ENCODE assay signal across 15 mouse cellular contexts in the genomic region with DNA sequence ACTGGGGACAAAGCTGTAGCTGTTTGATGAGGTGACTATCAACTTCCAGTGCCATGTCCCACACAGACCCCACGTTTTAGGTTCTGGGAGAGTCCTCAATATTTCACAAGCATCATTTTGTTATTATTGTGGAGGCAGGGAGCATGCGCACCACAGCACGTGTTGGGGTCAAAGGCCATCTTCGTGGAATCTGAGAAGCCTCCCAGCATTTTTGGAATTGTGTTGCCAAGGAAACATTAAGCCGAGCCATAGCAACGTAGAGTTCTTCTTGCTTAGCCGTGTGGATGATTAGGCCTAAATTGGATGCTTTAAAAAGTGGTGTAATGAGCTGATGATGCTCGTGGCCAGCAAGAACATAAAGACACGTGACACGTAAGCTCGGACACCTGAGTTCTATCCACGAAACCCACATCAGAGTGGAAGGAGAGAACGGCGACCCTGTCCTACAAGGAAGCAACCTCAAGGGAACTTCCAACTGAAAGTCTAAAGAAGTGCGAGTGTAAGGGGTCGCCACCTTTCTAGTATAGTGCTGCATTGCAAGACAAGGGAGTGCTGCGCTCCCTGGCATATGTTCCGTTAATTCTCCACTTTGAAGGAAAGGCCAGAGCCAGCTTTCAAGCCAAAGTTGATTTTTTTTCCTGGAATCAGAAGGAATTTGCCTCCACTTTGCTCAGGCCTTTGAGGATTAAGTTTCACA. TPM values are rescaled to one million over a fixed set of nuclear protein-coding genes. Genes with fewer than 3 reads are reported as not detected.
DNase-seq lines count a peak whose midpoint lies in the region; ATAC-seq and TF ChIP-seq lines count a peak whose summit lies in the region.
"Had no signal": no experiment of that assay in that cellular context is flagged by ENCODE, and none has a peak within 500 bp of the region (broad histone marks: within the 10 kb centered on the region; RNA-seq: fewer than 3 reads in every experiment).

No protein-coding gene starts in this region.

- peaks cover 10% of the 10 kb centered on the region; the same call in 1 of the 2 replicates for H3K4me1 ChIP-seq in hindbrain, embryonic 10.5 days (replicated peaks)
- no peaks in the 10 kb centered on the region for H3K4me1 ChIP-seq in hindbrain, embryonic 14.5 days (replicated peaks; ENCODE audit: control insufficient read depth, insufficient read depth, low read length)
- no peaks in the 10 kb centered on the region; the same call in none of the 2 replicates for H3K4me1 ChIP-seq in testis, adult 2 months (ENCODE audit: control insufficient read depth, insufficient read depth, low read length)
- no peaks in the 10 kb centered on the region; the same call in 1 of the 2 replicates for H3K4me1 ChIP-seq in forebrain, embryonic 16.5 days (replicated peaks; ENCODE audit: control insufficient read depth, insufficient read depth, low read length)
- H3K4me1 ChIP-seq: embryonic facial prominence, embryonic 15.5 days; intestine, embryonic 15.5 days; stomach, embryonic 15.5 days had no signal

- no peak overlapping the region for H3K9ac ChIP-seq in hindbrain, embryonic 14.5 days
- H3K9ac ChIP-seq in forebrain, embryonic 16.5 days (replicated peaks; ENCODE audit: low read depth, low read length), result no peak overlapping the region
- H3K9ac ChIP-seq: embryonic facial prominence, embryonic 15.5 days; intestine, embryonic 15.5 days; liver, embryonic 14.5 days; stomach, embryonic 15.5 days had no signal

- no peaks in the 10 kb centered on the region for H3K36me3 ChIP-seq in hindbrain, embryonic 10.5 days
- no peaks in the 10 kb centered on the region for H3K36me3 ChIP-seq in hindbrain, embryonic 14.5 days (replicated peaks; ENCODE audit: control insufficient read depth, insufficient read depth)
- H3K36me3 ChIP-seq in testis, adult 2 months (ENCODE audit: control insufficient read depth, insufficient read depth, low read length), result no peaks in the 10 kb centered on the region
- H3K36me3 ChIP-seq in forebrain, embryonic 16.5 days (ENCODE audit: control insufficient read depth, insufficient read depth), result no peaks in the 10 kb centered on the region
- H3K36me3 ChIP-seq: embryonic facial prominence, embryonic 15.5 days; intestine, embryonic 15.5 days; stomach, embryonic 15.5 days had no signal

- H3K27ac ChIP-seq in hindbrain, embryonic 10.5 days, result no peak overlapping the region
- H3K27ac ChIP-seq in hindbrain, embryonic 14.5 days, result no peak overlapping the region
- H3K27ac ChIP-seq in testis, adult 2 months (ENCODE audit: control insufficient read depth, insufficient read depth, low read depth, low read length), result no peak overlapping the region
- H3K27ac ChIP-seq in forebrain, embryonic 16.5 days (ENCODE audit: low read length), result no peak overlapping the region
- H3K27ac ChIP-seq: embryonic facial prominence, embryonic 15.5 days; heart, adult 2 months; intestine, embryonic 15.5 days; liver, embryonic 14.5 days; stomach, embryonic 15.5 days had no signal

- no peak overlapping the region for H3K4me3 ChIP-seq in hindbrain, embryonic 10.5 days
- no peak overlapping the region for H3K4me3 ChIP-seq in hindbrain, embryonic 14.5 days (replicated peaks; ENCODE audit: low read length)
- peak overlapping the region; percentile 70 for H3K4me3 ChIP-seq in testis, adult 2 months (ENCODE audit: control insufficient read depth, low read depth, low read length)
- H3K4me3 ChIP-seq in forebrain, embryonic 16.5 days (replicated peaks; ENCODE audit: low read length), result no peak overlapping the region
- H3K4me3 ChIP-seq: embryonic facial prominence, embryonic 15.5 days; intestine, embryonic 15.5 days; stomach, embryonic 15.5 days had no signal

- DNase-seq in hindbrain, embryonic 10.5 days (ENCODE audit: low spot score), result peak; percentile 34
- DNase-seq in hindbrain, embryonic 14.5 days (ENCODE audit: low spot score), result no peak
- no peak for DNase-seq in testis, postnatal 10 days (ENCODE audit: low spot score)
- DNase-seq in urinary bladder, adult 18-20 months (ENCODE audit: low spot score in 2 of 2), result no peak
- DNase-seq in layer of hippocampus, adult 18-20 months (ENCODE audit: low spot score in 2 of 2), result no peak
- DNase-seq in adrenal gland, adult 18-20 months (ENCODE audit: low spot score in 2 of 2), result no peak
- DNase-seq: thymus, postnatal 4 days had no signal

- no peak overlapping the region for H3K4me2 ChIP-seq in hindbrain, embryonic 14.5 days (replicated peaks)
- H3K4me2 ChIP-seq in forebrain, embryonic 16.5 days (ENCODE audit: low read length), result no peak overlapping the region; the same call in 1 of the 2 replicates
- H3K4me2 ChIP-seq: embryonic facial prominence, embryonic 15.5 days; intestine, embryonic 15.5 days; stomach, embryonic 15.5 days had no signal

- no peak for TF ChIP-seq POLR2A in testis, adult 2 months (IDR thresholded peaks at IDR 0.05; ENCODE audit: control insufficient read depth, low read depth, low read length)

- no peak for TF ChIP-seq CTCF in testis, adult 2 months (IDR thresholded peaks at IDR 0.05; ENCODE audit: control insufficient read depth, insufficient read depth, insufficient replicate concordance, low read depth, low read length)

- H3K27me3 ChIP-seq in hindbrain, embryonic 10.5 days (ENCODE audit: insufficient read depth, poor library complexity, severe bottlenecking), result peaks cover 23% of the 10 kb centered on the region
- H3K27me3 ChIP-seq in hindbrain, embryonic 14.5 days (ENCODE audit: control insufficient read depth, insufficient read depth, low read length), result no peaks in the 10 kb centered on the region
- no peaks in the 10 kb centered on the region for H3K27me3 ChIP-seq in testis, adult 2 months (ENCODE audit: control insufficient read depth, insufficient read depth, low read length)
- H3K27me3 ChIP-seq in forebrain, embryonic 16.5 days (replicated peaks; ENCODE audit: control insufficient read depth, insufficient read depth, low read length), result no peaks in the 10 kb centered on the region
- H3K27me3 ChIP-seq: embryonic facial prominence, embryonic 15.5 days; intestine, embryonic 15.5 days; stomach, embryonic 15.5 days had no signal

- WGBS in hindbrain, embryonic 10.5 days, result 73% methylated on average over 18 of the region's 18 CpGs
- WGBS in hindbrain, embryonic 14.5 days, result 62% methylated on average over 18 of the region's 18 CpGs
- 45% methylated on average over 18 of the region's 18 CpGs for WGBS in forebrain, embryonic 16.5 days

- no peak for ATAC-seq in hindbrain, embryonic 14.5 days (ENCODE audit: low FRiP score)
- ATAC-seq in forebrain, embryonic 16.5 days, result 0 out of 2 replicates have a peak, but pooled peaks have one; percentile 15
- ATAC-seq: intestine, embryonic 15.5 days had no signal

- H3K9me3 ChIP-seq in hindbrain, embryonic 10.5 days, result no peaks in the 10 kb centered on the region
- H3K9me3 ChIP-seq in hindbrain, embryonic 14.5 days (ENCODE audit: control insufficient read depth, low read length), result no peaks in the 10 kb centered on the region
- no peaks in the 10 kb centered on the region for H3K9me3 ChIP-seq in forebrain, embryonic 16.5 days (ENCODE audit: control insufficient read depth, low read length)
- H3K9me3 ChIP-seq: embryonic facial prominence, embryonic 15.5 days; intestine, embryonic 15.5 days; stomach, embryonic 15.5 days had no signal

RNA-seq across cellular contexts. Expression of gene Dct, which starts 9.8 kb away (rescaled TPM):
- 3.2 and 3.5 TPM in 2 replicates for polyA plus RNA-seq in hindbrain, embryonic 10.5 days (2016; fragmentation: Nextera tagmentation; extraction: Ambion mirVana)
- polyA plus RNA-seq in hindbrain, embryonic 14.5 days (2014; fragmentation: Nextera tagmentation; extraction: Ambion mirVana), result 0.70 and 0.80 TPM in 2 replicates
- polyA plus RNA-seq in testis, adult 2 months (2012; rRNA removed), result 4.0 and 5.0 TPM in 2 replicates
- 6.3 and 6.4 TPM in 2 replicates for polyA plus RNA-seq in forebrain, embryonic 16.5 days (2015; fragmentation: Nextera tagmentation; extraction: Ambion mirVana)
- total RNA-seq in layer of hippocampus, adult 18-20 months (2021), result under 1 TPM; 0.46 to 0.62 TPM
- under 1 TPM in 1 of 2 experiments, not detected in 1; 0.27 TPM for total RNA-seq in adrenal gland, adult 18-20 months (2021)
- total RNA-seq: adrenal gland, postnatal 10 days had no signal
